Mouse (Mus musculus) liver, adult (tissue): ENCODE measurements around the gene Lrrfip2.

ENCODE experiments used
- GATA4 ChIP-seq: IDR thresholded peaks from 2 replicates; pipeline ENCODE4 v1.6.1; 2014; ENCODE audit warnings: mild to moderate bottlenecking, low read length; ENCODE audit not compliant: insufficient replicate concordance

Gene Lrrfip2

GRCm38 (mm10) chr9:111188731-111189130 is 71.3 kb downstream of the Lrrfip2 start:
- TF ChIP-seq GATA4, result no peak

- no peak for TF ChIP-seq GATA4
Observed at GRCm38 (mm10) chr9:111193211-111193610, 75.8 kb downstream of the Lrrfip2 start.

DNA sequence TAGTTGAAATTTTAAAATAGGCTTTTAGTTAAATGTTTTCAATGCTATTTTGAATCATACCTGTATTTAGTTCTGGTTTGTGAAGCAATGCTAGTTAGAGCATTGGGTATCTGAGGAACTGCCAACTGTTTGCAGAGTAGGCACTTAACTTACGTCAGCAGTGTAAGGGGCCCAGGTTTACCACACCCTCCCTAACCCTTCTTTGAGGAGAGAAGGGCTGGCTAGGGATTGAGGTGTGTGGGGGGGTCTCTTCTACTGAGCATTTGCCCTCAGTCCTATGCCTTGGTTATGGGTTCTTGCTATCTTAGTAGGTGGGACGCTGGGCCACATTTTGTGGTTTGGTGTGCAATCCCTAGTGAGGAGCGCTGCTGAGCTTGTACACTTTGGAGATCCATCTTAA is 79.7 kb downstream of the Lrrfip2 start:
- no peak for TF ChIP-seq GATA4

DNA sequence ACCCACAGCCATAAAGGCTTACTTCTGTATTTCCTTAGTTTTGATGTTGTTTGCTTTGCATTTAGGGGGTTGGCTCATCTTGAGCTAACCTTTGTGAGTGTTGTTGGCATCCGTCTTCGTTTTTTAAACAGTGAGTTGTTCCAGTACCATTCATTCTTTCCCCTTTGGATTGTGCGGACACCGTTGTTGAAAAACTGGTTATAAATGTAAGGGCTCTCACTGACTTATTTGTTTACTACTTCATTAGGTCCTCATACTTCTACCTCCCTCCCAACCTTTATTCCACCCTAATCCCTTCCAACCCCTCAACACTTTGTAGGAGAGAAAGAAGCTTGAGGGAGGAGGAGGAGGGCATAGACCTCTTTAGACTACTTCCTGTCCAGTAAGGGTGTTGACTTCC is 80.3 kb downstream of the Lrrfip2 start:
- TF ChIP-seq GATA4, result no peak

- no peak for TF ChIP-seq GATA4
Observed at GRCm38 (mm10) chr9:111198332-111198731, 80.9 kb downstream of the Lrrfip2 start.

GRCm38 (mm10) chr9:111200208-111200607 is 82.8 kb downstream of the Lrrfip2 start:
- no peak for TF ChIP-seq GATA4

DNA sequence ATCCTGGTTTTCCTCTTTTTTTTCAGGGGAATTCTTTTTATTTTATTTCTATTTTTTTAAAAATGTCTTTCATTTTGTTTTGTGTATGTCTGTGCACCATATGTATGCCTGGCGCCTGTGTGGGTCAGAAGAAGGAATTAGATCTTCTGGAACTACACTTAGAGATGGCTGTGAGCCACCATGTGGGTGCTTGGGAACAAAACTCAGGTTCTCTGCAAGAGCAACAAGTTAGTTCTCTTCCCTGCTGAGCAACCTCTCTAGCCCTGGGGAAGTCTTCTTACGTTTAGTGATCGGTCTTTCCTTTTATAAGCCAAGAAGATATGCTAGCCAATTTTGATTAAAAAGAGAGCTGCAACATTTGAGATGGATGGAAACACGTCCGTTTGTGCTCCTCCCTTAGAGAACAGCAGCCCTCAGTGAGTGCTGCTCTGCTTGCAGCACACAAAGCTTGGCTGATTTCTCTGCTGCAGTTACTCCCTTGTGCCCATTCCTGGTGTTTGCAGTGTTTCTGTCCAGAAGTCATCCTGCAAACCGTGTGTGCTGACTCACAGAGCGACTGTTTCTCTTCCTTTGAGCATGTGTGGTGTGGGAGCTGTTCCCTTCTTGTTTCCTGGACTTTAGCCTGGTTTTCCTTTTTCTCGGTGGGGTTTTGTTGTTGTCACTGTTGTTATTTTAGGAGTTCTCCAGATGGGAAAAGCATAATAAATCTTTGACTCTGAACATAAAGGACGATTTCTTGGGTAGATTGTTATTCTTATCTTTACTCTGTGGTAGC is 87.4 kb downstream of the Lrrfip2 start:
- TF ChIP-seq GATA4, result no peak

GRCm38 (mm10) chr9:111207683-111208082 is 90.3 kb downstream of the Lrrfip2 start:
- TF ChIP-seq GATA4, result no peak

DNA sequence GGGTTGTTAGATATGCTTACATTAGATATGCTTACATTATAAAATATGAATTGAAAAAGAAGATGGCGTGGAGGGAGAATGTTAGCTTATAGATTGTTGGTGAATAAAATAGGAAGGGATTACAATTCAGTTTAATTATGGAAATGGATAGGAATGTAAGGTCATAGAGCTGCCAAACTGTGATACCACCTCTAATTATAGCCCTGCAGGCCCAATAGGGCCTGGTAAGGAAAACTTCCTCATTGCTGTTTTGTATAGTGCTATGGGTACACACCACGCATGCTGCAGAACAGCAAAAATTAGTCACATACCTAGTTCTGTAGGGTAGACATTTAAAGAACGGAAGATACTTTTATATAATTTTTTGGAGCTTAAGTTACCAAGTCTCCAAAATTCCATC is 90.8 kb downstream of the Lrrfip2 start:
- TF ChIP-seq GATA4, result no peak

- TF ChIP-seq GATA4, result no peak
Observed at GRCm38 (mm10) chr9:111209158-111209699, 91.8 kb downstream of the Lrrfip2 start.

DNA sequence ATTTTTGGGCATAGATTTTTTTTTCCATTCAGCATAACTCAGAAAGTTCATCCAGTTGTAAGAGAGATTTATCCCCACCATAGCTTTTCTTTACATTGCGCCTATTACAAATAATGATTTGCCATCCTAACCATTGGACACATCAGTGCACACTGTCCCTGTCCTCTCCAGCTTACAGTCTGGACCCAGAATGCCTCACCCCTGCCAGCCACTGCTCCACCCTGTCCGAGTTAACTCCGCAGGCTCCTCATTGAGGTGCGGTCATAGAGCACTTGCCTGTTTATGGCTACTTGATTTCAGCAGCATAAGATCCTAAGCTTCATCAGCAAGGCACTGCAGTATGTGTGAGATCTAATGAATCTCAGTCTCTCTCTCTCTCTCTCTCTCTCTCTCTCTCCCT is 93.0 kb downstream of the Lrrfip2 start:
- no peak for TF ChIP-seq GATA4

- no peak for TF ChIP-seq GATA4
Observed at GRCm38 (mm10) chr9:111211122-111212041, 94.0 kb downstream of the Lrrfip2 start.

- TF ChIP-seq GATA4, result no peak
Observed at GRCm38 (mm10) chr9:111213501-111213900, 96.1 kb downstream of the Lrrfip2 start.

DNA sequence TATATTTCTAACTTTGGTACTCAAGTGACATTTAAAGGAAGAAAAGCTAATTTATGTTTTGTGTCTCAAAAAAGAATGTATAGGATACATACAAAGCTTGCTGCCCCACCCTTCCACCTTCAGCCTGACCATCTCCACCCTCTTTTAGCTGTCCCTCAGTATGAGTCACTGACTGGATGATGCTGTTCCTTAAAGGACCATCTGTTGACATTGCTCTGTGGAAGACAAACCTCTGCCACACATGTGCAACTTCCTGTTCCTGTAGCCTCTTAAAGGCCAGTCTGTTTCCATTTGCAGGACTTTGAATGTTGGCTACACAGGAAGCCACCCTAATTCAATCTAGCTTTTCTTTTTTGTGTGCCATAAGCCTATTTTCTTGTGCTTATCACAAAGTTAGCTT is 99.0 kb downstream of the Lrrfip2 start:
- no peak for TF ChIP-seq GATA4

GRCm38 (mm10) chr9:111220551-111221080 is 103.2 kb downstream of the Lrrfip2 start:
- no peak for TF ChIP-seq GATA4
